Mouse (Mus musculus): ENCODE results near the gene Gm9833.

Gene Gm9833

GRCm38 (mm10) chr3:10121956-10122739, 34.2 kb downstream of the Gm9833 start:
- no peak for DNase-seq (ENCODE audit: low spot score in 2 of 2)

- DNase-seq (ENCODE audit: low spot score in 2 of 2), result no peak
Measured at GRCm38 (mm10) chr3:10123615-10124014, 35.7 kb downstream of the Gm9833 start.

GRCm38 (mm10) chr3:10124071-10124470, 36.2 kb downstream of the Gm9833 start:
- DNase-seq (ENCODE audit: low spot score in 2 of 2), result no peak

GRCm38 (mm10) chr3:10125301-10125700, 37.4 kb downstream of the Gm9833 start:
- peak in 1 of 2 experiments; percentile 15 for DNase-seq (ENCODE audit: low spot score in 2 of 2)

- DNase-seq (ENCODE audit: low spot score in 2 of 2), result no peak
Measured at GRCm38 (mm10) chr3:10126036-10126435, 38.1 kb downstream of the Gm9833 start.

GRCm38 (mm10) chr3:10126502-10126901, 38.6 kb downstream of the Gm9833 start:
- no peak for DNase-seq (ENCODE audit: low spot score in 2 of 2)

GRCm38 (mm10) chr3:10126952-10127351, 39.0 kb downstream of the Gm9833 start:
- peak; percentile 48 to 69 for DNase-seq (ENCODE audit: low spot score in 2 of 2)

GRCm38 (mm10) chr3:10127505-10127904, 39.6 kb downstream of the Gm9833 start:
- no peak for DNase-seq (ENCODE audit: low spot score in 2 of 2)
